Mouse (Mus musculus): Measurements from ENCODE around the gene Tmem125. TPM values are rescaled to one million over a fixed set of nuclear protein-coding genes. Genes with fewer than 3 reads are reported as not detected.

The Tmem125 gene
- total and polyA plus RNA-seq, 3 experiments: 1.8 to 3.2 TPM; not detected in 1

- Histone ChIP-seq H3K4me1 (ENCODE audit: control insufficient read depth in 1 of 2, insufficient read depth in 2 of 2, low read length in 2 of 2) (peaks cover 0 to 4% of the 10 kb centered on the region in 2 experiments; a peak in 2 of 4 replicates), H3K9ac (ENCODE audit: control insufficient read depth, low read depth, low read length, poor library complexity, severe bottlenecking) (peak overlapping the region; percentile 51), H3K9me3 (replicated peaks; ENCODE audit: insufficient read depth, low read length) (no peaks in the 10 kb centered on the region), H3K79me2 (ENCODE audit: control insufficient read depth, insufficient read depth, low read length, poor library complexity) (no peaks in the 10 kb centered on the region; the same call in 1 of the 2 replicates), H3K27ac (ENCODE audit: control insufficient read depth, low read depth, low read length) (peak overlapping the region; percentile 22; the same call in 1 of the 2 replicates), H3K27me3 (ENCODE audit: control insufficient read depth in 1 of 2, insufficient read depth in 2 of 2, low read length in 2 of 2) (peaks cover 2 to 6% of the 10 kb centered on the region in 2 experiments; a peak in 2 of 4 replicates), H3K36me3 (ENCODE audit: control insufficient read depth in 1 of 2, insufficient read depth in 2 of 2, low read length in 2 of 2) (no peaks in the 10 kb centered on the region), H3K4me3 (ENCODE audit: control insufficient read depth in 1 of 2, insufficient read depth in 1 of 2, low read depth in 2 of 2, low read length in 2 of 2) (peak overlapping the region; percentile 57 to 95)
- peak; percentile 65 for DNase-seq (ENCODE audit: low read depth, low spot score)
- TF ChIP-seq MAX (IDR thresholded peaks at IDR 0.05; ENCODE audit: low read length) (peak; percentile 45; the same call in 1 of the 2 replicates), CHD1 (IDR thresholded peaks at IDR 0.05; ENCODE audit: low read depth, low read length) (no peak), RAD21 (IDR thresholded peaks at IDR 0.05; ENCODE audit: low read depth, low read length) (no peak), MYC (IDR thresholded peaks at IDR 0.05; ENCODE audit: low read depth, low read length) (peak; percentile 45; the same call in 1 of the 2 replicates), POLR2A (IDR thresholded peaks at IDR 0.05; ENCODE audit: control insufficient read depth in 1 of 2, insufficient read depth in 1 of 2, low read depth in 1 of 2, low read length in 2 of 2, poor library complexity in 1 of 2) (no peak), MYB (IDR thresholded peaks at IDR 0.05; ENCODE audit: low read depth, low read length) (no peak), MXI1 (IDR thresholded peaks at IDR 0.05; ENCODE audit: low read depth, low read length) (peak; percentile 85), TBP (IDR thresholded peaks at IDR 0.05; ENCODE audit: low read depth, low read length) (no peak), SIN3A (IDR thresholded peaks at IDR 0.05; ENCODE audit: low read length) (peak; percentile 10; the same call in 1 of the 2 replicates), ELF1 (IDR thresholded peaks at IDR 0.05; ENCODE audit: low read depth, low read length) (peak; percentile 46; the same call in 1 of the 2 replicates), TCF12 (IDR thresholded peaks at IDR 0.05; ENCODE audit: low read depth, low read length) (no peak), NELFE (IDR thresholded peaks at IDR 0.05; ENCODE audit: low read depth, low read length) (no peak), NRF1 (IDR thresholded peaks at IDR 0.05; ENCODE audit: insufficient read depth, low read depth, low read length, poor library complexity, severe bottlenecking) (no peak), JUND (IDR thresholded peaks at IDR 0.05; ENCODE audit: low read depth, low read length) (no peak), ZKSCAN1 (IDR thresholded peaks at IDR 0.05; ENCODE audit: low read depth, low read length) (no peak)
These were observed 700 bp downstream of the Tmem125 start for GRCm38 (mm10) chr4:118543158-118543530.

GRCm38 (mm10) chr4:118542510-118543157, 1.2 kb downstream of the Tmem125 start:
- peak; percentile 55 for DNase-seq (ENCODE audit: low read depth, low spot score)
- TF ChIP-seq NELFE (IDR thresholded peaks at IDR 0.05; ENCODE audit: low read depth, low read length) (peak; percentile 44), POLR2A (IDR thresholded peaks at IDR 0.05; ENCODE audit: control insufficient read depth in 1 of 2, insufficient read depth in 1 of 2, low read depth in 1 of 2, low read length in 2 of 2, poor library complexity in 1 of 2) (0 out of 4 replicates have a peak, but pooled peaks of 1 of the 2 experiments have one; percentile 26), RAD21 (IDR thresholded peaks at IDR 0.05; ENCODE audit: low read depth, low read length) (no peak), MAFK (IDR thresholded peaks at IDR 0.05; ENCODE audit: borderline replicate concordance, low read depth, low read length) (no peak), BHLHE40 (IDR thresholded peaks at IDR 0.05; ENCODE audit: borderline replicate concordance, low read depth, low read length) (no peak)
- Histone ChIP-seq H3K79me2 (ENCODE audit: control insufficient read depth, insufficient read depth, low read length, poor library complexity) (no peaks in the 10 kb centered on the region; the same call in 1 of the 2 replicates), H3K9me3 (replicated peaks; ENCODE audit: insufficient read depth, low read length) (no peaks in the 10 kb centered on the region), H3K4me1 (ENCODE audit: control insufficient read depth in 1 of 2, insufficient read depth in 2 of 2, low read length in 2 of 2) (peaks cover 0 to 4% of the 10 kb centered on the region in 2 experiments; a peak in 2 of 4 replicates), H3K36me3 (ENCODE audit: control insufficient read depth in 1 of 2, insufficient read depth in 2 of 2, low read length in 2 of 2) (no peaks in the 10 kb centered on the region), H3K27ac (ENCODE audit: control insufficient read depth, low read depth, low read length) (peak overlapping the region; percentile 22; the same call in 1 of the 2 replicates), H3K27me3 (ENCODE audit: control insufficient read depth in 1 of 2, insufficient read depth in 2 of 2, low read length in 2 of 2) (peaks cover 2 to 8% of the 10 kb centered on the region in 2 experiments; a peak in 3 of 4 replicates), H3K4me3 (ENCODE audit: control insufficient read depth in 1 of 2, insufficient read depth in 1 of 2, low read depth in 2 of 2, low read length in 2 of 2) (peak overlapping the region; percentile 57 to 95), H3K9ac (ENCODE audit: control insufficient read depth, low read depth, low read length, poor library complexity, severe bottlenecking) (peak overlapping the region; percentile 51)

Data from MEL (cell line).